Mouse (Mus musculus) midbrain, embryonic 12.5 days (tissue): ENCODE measurements around the gene Srd5a1. TPM values are rescaled to one million over a fixed set of nuclear protein-coding genes. Genes with fewer than 3 reads are reported as not detected.
"Not testable (repeated sequence)": the region's sequence is repeated elsewhere in the genome, so short reads cannot be mapped to it uniquely, and the experiment has no call there.

ENCODE experiments used
- ATAC-seq: fragments of 200-750 bp; cut with Nextera tagmentation; 2 replicates; pipeline ENCODE4 v1.8.0; 2017; ENCODE audit warnings: low read depth, moderate TSS enrichment, moderate library complexity; ENCODE audit not compliant: low FRiP score
- H3K27ac ChIP-seq: fragments of 300-500 bp; sonication (generic); replicated peaks from 2 replicates; pipeline ENCODE4 v1.5.1; 2016; ENCODE audit warnings: mild to moderate bottlenecking
- H3K27me3 ChIP-seq: fragments of 300-500 bp; sonication (generic); 2 replicates; pipeline ENCODE4 v1.6.1; 2016; ENCODE audit warnings: mild to moderate bottlenecking
- H3K36me3 ChIP-seq: fragments of 300-500 bp; sonication (generic); 2 replicates; pipeline ENCODE4 v1.6.1; 2016
- H3K4me1 ChIP-seq: fragments of 300-500 bp; sonication (generic); 2 replicates; pipeline ENCODE4 v1.6.1; 2016
- H3K4me2 ChIP-seq: fragments of 300-500 bp; sonication (generic); replicated peaks from 2 replicates; pipeline ENCODE4 v1.6.1; 2016; ENCODE audit warnings: mild to moderate bottlenecking, moderate library complexity
- H3K4me3 ChIP-seq: fragments of 300-500 bp; sonication (generic); 2 replicates; pipeline ENCODE4 v1.5.1; 2016; ENCODE audit warnings: mild to moderate bottlenecking
- H3K9ac ChIP-seq: fragments of 300-500 bp; sonication (generic); replicated peaks from 2 replicates; pipeline ENCODE4 v1.6.1; 2016; ENCODE audit warnings: mild to moderate bottlenecking, moderate library complexity
- H3K9me3 ChIP-seq: fragments of 300-500 bp; sonication (generic); 2 replicates; pipeline ENCODE4 v1.6.1; 2016; ENCODE audit warnings: mild to moderate bottlenecking
- WGBS: fragments of 180-500 bp; shearing (Covaris S2); methylation state at CpG from one replicate; pipeline ENCODE4 v1.1.7; 2016; 5-methylcytosine and 5-hydroxymethylcytosine counted together
- polyA plus RNA-seq: library from polyadenylated mRNA; unstranded; fragments of >200 nt; fragmentation: Nextera tagmentation; extraction: Ambion mirVana; gene quantifications from 2 replicates; pipeline ENCODE4 v1.2.1, GENCODE M21; 2016

The Srd5a1 gene
- polyA plus RNA-seq, 1 experiment from 2014 or later: 24.3 TPM

DNA sequence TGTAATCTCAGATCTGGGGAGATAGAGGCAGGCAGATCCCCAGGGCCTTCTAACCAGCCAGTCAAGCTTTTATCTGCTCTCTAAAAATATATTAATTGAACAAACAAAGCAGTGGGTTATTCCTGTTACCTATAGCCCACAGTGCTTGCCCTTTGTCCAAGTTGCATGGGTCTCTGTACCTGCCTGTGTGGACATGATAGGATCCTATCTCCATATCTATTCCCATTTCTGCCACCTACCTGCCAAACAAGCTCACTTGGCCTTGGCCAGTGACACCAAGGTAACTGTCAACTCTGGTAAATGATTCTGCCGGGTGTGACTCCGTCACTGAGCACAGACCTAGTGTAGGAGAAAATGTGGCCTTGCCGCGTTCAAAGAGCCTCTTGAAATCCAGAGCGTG is 19.9 kb downstream of the Srd5a1 start:
- no peaks in the 10 kb centered on the region for H3K4me1 ChIP-seq
- no peaks in the 10 kb centered on the region for H3K27me3 ChIP-seq
- no peak overlapping the region for H3K4me2 ChIP-seq
- no peaks in the 10 kb centered on the region for H3K9me3 ChIP-seq
- no peak overlapping the region for H3K4me3 ChIP-seq
- WGBS: 89% methylated on average over 5 of the region's 5 CpGs
- no peak overlapping the region for H3K9ac ChIP-seq
- no peak for ATAC-seq
- H3K36me3 ChIP-seq: no peaks in the 10 kb centered on the region
- H3K27ac ChIP-seq: no peak overlapping the region

DNA sequence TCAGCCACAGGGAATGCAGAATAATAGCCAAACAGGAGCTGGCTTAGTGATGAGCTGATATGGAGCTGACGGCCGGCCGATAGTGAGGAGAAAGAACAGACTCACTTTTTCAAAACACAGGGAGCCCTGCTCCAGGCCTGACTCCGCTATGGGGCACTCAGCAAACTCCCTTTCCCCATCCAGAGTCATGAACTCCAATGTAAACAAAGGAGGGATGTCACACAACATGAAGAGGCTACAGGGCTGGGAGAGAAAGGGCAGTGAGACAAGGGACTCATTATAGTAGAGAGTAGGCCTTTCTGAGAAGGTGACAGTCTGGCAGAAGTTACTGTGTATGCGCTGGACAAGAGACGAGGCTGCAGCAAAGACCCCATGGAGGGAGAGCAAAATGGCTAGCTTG is 23.0 kb downstream of the Srd5a1 start:
- no peak overlapping the region for H3K4me2 ChIP-seq
- ATAC-seq: no peak
- H3K9ac ChIP-seq: no peak overlapping the region
- no peaks in the 10 kb centered on the region for H3K9me3 ChIP-seq
- no peak overlapping the region for H3K27ac ChIP-seq
- H3K4me1 ChIP-seq: no peaks in the 10 kb centered on the region
- WGBS: 79% methylated on average over 6 of the region's 6 CpGs
- no peak overlapping the region for H3K4me3 ChIP-seq
- H3K36me3 ChIP-seq: no peaks in the 10 kb centered on the region
- no peaks in the 10 kb centered on the region for H3K27me3 ChIP-seq

DNA sequence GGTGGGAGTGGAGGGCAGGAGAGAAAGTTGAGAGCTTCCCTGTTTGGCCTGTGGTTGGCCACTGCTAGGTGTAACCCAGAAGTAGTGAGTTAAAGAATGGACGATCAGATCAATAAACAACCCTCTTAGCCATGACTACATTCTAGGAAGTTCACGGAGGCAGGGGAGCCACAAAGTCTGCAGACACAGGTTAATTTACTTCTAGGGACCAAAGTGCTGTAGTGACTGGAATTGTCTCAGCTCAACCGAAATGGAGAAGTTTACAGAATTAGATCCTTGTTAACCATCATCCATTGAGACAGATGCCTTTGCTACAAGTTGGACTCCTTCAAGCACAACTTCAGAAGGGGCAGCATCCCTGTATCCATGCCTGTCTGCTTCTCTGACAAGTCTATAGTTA is 23.4 kb downstream of the Srd5a1 start:
- H3K9ac ChIP-seq: no peak overlapping the region
- H3K27me3 ChIP-seq: no peaks in the 10 kb centered on the region
- H3K4me3 ChIP-seq: no peak overlapping the region
- no peaks in the 10 kb centered on the region for H3K9me3 ChIP-seq
- no peak for ATAC-seq
- H3K4me1 ChIP-seq: no peaks in the 10 kb centered on the region
- H3K36me3 ChIP-seq: no peaks in the 10 kb centered on the region
- 80% methylated on average over 3 of the region's 3 CpGs for WGBS
- H3K27ac ChIP-seq: no peak overlapping the region
- no peak overlapping the region for H3K4me2 ChIP-seq

GRCm38 (mm10) chr13:69586337-69586736 is 24.9 kb downstream of the Srd5a1 start:
- H3K36me3 ChIP-seq: no peaks in the 10 kb centered on the region
- 50% methylated on average over 10 of the region's 10 CpGs for WGBS
- H3K27me3 ChIP-seq: no peaks in the 10 kb centered on the region
- H3K27ac ChIP-seq: no peak overlapping the region
- no peak overlapping the region for H3K9ac ChIP-seq
- no peak overlapping the region for H3K4me3 ChIP-seq
- ATAC-seq: no peak
- H3K4me1 ChIP-seq: no peaks in the 10 kb centered on the region
- H3K4me2 ChIP-seq: no peak overlapping the region
- no peaks in the 10 kb centered on the region for H3K9me3 ChIP-seq

DNA sequence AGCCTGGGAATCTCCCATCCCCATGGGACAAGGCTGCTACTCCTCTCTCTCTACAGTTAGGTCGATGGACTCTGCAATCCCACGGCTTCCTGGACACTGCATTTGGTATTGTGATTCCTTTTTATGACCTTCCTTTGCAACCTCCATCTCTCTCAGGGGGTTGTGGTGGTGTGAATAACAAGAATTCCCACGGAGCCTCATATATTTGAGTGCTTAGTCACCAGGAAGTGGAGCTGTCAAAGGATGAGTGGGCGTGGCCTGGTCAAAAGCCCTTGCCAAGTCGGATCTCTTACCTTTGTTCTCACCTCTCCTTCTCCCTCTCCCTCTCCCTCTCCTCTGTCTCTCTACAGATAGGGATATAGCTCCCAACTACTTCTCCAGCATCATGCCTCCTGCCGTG is 25.4 kb downstream of the Srd5a1 start:
- H3K9me3 ChIP-seq: no peaks in the 10 kb centered on the region
- no peaks in the 10 kb centered on the region for H3K27me3 ChIP-seq
- no peaks in the 10 kb centered on the region for H3K4me1 ChIP-seq
- no peak overlapping the region for H3K9ac ChIP-seq
- 66% methylated on average over 6 of the region's 6 CpGs for WGBS
- no peak overlapping the region for H3K4me3 ChIP-seq
- H3K4me2 ChIP-seq: no peak overlapping the region
- no peaks in the 10 kb centered on the region for H3K36me3 ChIP-seq
- ATAC-seq: no peak
- H3K27ac ChIP-seq: no peak overlapping the region

DNA sequence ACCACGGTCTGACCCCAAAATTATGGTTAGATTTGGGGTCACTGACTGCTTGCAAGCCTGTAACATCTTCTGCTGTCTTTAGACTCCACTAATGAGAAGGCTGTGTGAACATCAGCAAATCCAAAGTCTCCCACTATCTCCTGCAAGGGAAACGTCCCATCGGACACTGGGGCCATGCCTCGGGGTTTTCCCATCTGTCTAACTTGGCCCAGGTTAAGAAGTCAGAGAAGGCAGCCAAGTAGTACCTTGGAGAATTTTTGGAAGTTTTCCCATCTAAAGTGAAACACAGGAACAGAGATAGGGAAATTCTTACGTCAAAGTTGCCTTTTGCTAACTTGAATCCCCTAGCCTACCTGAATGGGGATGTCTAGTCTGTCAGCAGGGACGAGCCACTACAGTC is 27.7 kb downstream of the Srd5a1 start:
- Histone ChIP-seq H3K36me3 (no peaks in the 10 kb centered on the region), H3K4me3 (no peak overlapping the region), H3K4me2 (no peak overlapping the region), H3K27ac (no peak overlapping the region), H3K9me3 (no peaks in the 10 kb centered on the region), H3K27me3 (no peaks in the 10 kb centered on the region), H3K9ac (no peak overlapping the region), H3K4me1 (no peaks in the 10 kb centered on the region)
- no peak for ATAC-seq
- 91% methylated on average over 6 of the region's 6 CpGs for WGBS

DNA sequence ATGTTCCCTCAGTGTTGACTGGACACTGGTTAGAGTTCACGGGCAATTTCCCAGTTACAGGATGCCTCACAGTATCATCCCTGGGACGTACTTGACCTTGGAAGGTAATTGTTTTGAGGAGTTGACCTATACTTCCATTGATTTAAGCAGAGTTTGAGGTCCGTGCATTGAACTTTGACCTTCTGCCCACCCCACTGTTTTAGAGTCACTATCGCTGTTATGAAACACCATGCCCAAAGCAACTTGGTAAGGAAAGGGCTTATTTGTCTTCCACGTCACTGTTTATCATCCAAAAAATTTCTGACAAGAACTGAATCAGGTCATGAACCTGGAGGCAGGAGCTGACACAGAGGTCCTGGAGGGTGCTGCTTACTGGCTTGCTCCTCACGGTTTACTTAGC is 28.8 kb downstream of the Srd5a1 start:
- no peak overlapping the region for H3K9ac ChIP-seq
- no peaks in the 10 kb centered on the region for H3K4me1 ChIP-seq
- ATAC-seq: no peak
- H3K4me3 ChIP-seq: no peak overlapping the region
- H3K27ac ChIP-seq: no peak overlapping the region
- no peaks in the 10 kb centered on the region for H3K9me3 ChIP-seq
- no peaks in the 10 kb centered on the region for H3K27me3 ChIP-seq
- H3K4me2 ChIP-seq: no peak overlapping the region
- H3K36me3 ChIP-seq: no peaks in the 10 kb centered on the region
- 86% methylated on average over 6 of the region's 6 CpGs for WGBS

- Histone ChIP-seq H3K9me3 (no peaks in the 10 kb centered on the region), H3K4me3 (no peak overlapping the region), H3K27me3 (no peaks in the 10 kb centered on the region), H3K27ac (no peak overlapping the region), H3K9ac (no peak overlapping the region), H3K36me3 (no peaks in the 10 kb centered on the region), H3K4me2 (no peak overlapping the region), H3K4me1 (no peaks in the 10 kb centered on the region)
- WGBS: 89% methylated on average over 16 of the region's 16 CpGs
- ATAC-seq: no peak
Measured at GRCm38 (mm10) chr13:69577181-69577834, 33.9 kb downstream of the Srd5a1 start.

- 63% methylated on average over 11 of the region's 11 CpGs for whole genome bisulfite sequencing
- Histone ChIP-seq H3K4me1 (no peaks in the 10 kb centered on the region), H3K9ac (no peak overlapping the region), H3K36me3 (no peaks in the 10 kb centered on the region), H3K4me3 (no peak overlapping the region), H3K9me3 (no peaks in the 10 kb centered on the region), H3K27ac (no peak overlapping the region), H3K27me3 (no peaks in the 10 kb centered on the region), H3K4me2 (no peak overlapping the region)
- no peak for ATAC-seq
Measured at GRCm38 (mm10) chr13:69576676-69577075, 34.6 kb downstream of the Srd5a1 start.

- H3K9ac ChIP-seq: no peak overlapping the region
- no peak overlapping the region for H3K27ac ChIP-seq
- H3K9me3 ChIP-seq: no peaks in the 10 kb centered on the region
- H3K4me1 ChIP-seq: no peaks in the 10 kb centered on the region
- no peak overlapping the region for H3K4me3 ChIP-seq
- H3K36me3 ChIP-seq: no peaks in the 10 kb centered on the region
- WGBS: 92% methylated on average over 3 of the region's 3 CpGs
- no peak overlapping the region for H3K4me2 ChIP-seq
- no peak for ATAC-seq
- H3K27me3 ChIP-seq: no peaks in the 10 kb centered on the region
Measured at GRCm38 (mm10) chr13:69572594-69572993, 38.6 kb downstream of the Srd5a1 start.

- H3K4me1 ChIP-seq: no peaks in the 10 kb centered on the region
- no peak overlapping the region for H3K4me3 ChIP-seq
- H3K27me3 ChIP-seq: no peaks in the 10 kb centered on the region
- H3K27ac ChIP-seq: no peak overlapping the region
- H3K9me3 ChIP-seq: no peaks in the 10 kb centered on the region
- no peak for ATAC-seq
- H3K36me3 ChIP-seq: no peaks in the 10 kb centered on the region
- H3K9ac ChIP-seq: no peak overlapping the region
- no peak overlapping the region for H3K4me2 ChIP-seq
- WGBS: 86% methylated on average over 9 of the region's 9 CpGs
Measured at GRCm38 (mm10) chr13:69569201-69569600, 42.0 kb downstream of the Srd5a1 start.

- not testable (repeated sequence) for H3K4me3 ChIP-seq, H3K9ac ChIP-seq, H3K27ac ChIP-seq, H3K9me3 ChIP-seq, H3K27me3 ChIP-seq, H3K36me3 ChIP-seq, H3K4me1 ChIP-seq, ATAC-seq, H3K4me2 ChIP-seq
- 94% methylated on average over 4 of the region's 4 CpGs for WGBS
Measured at GRCm38 (mm10) chr13:69565401-69565800, 45.8 kb downstream of the Srd5a1 start.

DNA sequence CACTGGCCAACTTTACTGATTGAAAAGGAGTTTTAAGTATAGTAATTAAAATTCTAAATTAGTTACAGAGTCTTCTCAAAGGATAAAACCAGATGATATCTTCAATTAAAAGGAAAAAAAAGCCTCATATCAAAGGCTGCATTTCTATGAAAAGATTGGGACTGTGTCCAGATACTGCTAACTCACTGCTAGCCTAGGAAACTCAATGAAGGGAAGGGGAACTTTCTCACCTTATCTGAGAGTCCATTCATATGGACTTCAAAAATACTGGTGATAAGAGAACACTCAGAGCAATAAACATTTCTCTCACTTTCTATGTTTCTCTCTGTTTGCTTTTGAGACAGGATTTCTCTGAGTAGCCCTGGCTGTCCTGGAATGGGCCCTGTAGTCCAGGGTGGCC is 46.7 kb downstream of the Srd5a1 start:
- no peaks in the 10 kb centered on the region for H3K27me3 ChIP-seq
- no peak for ATAC-seq
- H3K9me3 ChIP-seq: no peaks in the 10 kb centered on the region
- H3K36me3 ChIP-seq: no peaks in the 10 kb centered on the region
- H3K4me2 ChIP-seq: no peak overlapping the region
- H3K4me1 ChIP-seq: peaks cover 5% of the 10 kb centered on the region
- no peak overlapping the region for H3K4me3 ChIP-seq
- no peak overlapping the region for H3K9ac ChIP-seq
- H3K27ac ChIP-seq: no peak overlapping the region
